Comparison of ENCODE assay signal across 8 mouse cellular contexts in genomic region chr1:180904815-180905080, GRCm38 (mm10). TPM values are rescaled to one million over a fixed set of nuclear protein-coding genes. Genes with fewer than 3 reads are reported as not detected.
A peak's percentile ranks its signal among the peaks of the same experiment; 100 is the strongest.
DNase-seq lines count a peak whose midpoint lies in the region; ATAC-seq and TF ChIP-seq lines count a peak whose summit lies in the region.

No protein-coding gene starts in this region.

- peak overlapping the region; percentile 79 for H3K27ac ChIP-seq in lung, embryonic 14.5 days (ENCODE audit: low read depth)
- H3K27ac ChIP-seq in embryonic fibroblast, embryonic 13.5 days (ENCODE audit: insufficient read depth, low read length) = 0 out of 2 replicates have a peak overlapping the region, but pooled peaks have one; percentile 29
- H3K27ac ChIP-seq in limb, embryonic 12.5 days = peak overlapping the region; percentile 84; the same call in 1 of the 2 replicates
- no peak overlapping the region for H3K27ac ChIP-seq in olfactory bulb, adult 2 months (ENCODE audit: insufficient read depth, low read depth, low read length)

- peak overlapping the region; percentile 87 for H3K4me3 ChIP-seq in lung, embryonic 14.5 days (ENCODE audit: low read depth, low read length)
- H3K4me3 ChIP-seq in embryonic fibroblast, embryonic 13.5 days (ENCODE audit: insufficient read depth, low read length) = peak overlapping the region; percentile 71
- peak overlapping the region; percentile 91 for H3K4me3 ChIP-seq in limb, embryonic 12.5 days (replicated peaks)
- peak overlapping the region; percentile 67 for H3K4me3 ChIP-seq in olfactory bulb, adult 2 months (ENCODE audit: insufficient read depth, low read depth, low read length)

- no peak for TF ChIP-seq POLR2A in embryonic fibroblast, embryonic 13.5 days (IDR thresholded peaks at IDR 0.05; ENCODE audit: low read depth, low read length)
- TF ChIP-seq POLR2A in olfactory bulb, adult 2 months (IDR thresholded peaks at IDR 0.05; ENCODE audit: insufficient read depth, low read depth, low read length) = no peak

- peak overlapping the region; percentile 89 for H3K9ac ChIP-seq in lung, embryonic 14.5 days
- peak overlapping the region; percentile 94 for H3K9ac ChIP-seq in limb, embryonic 12.5 days (replicated peaks)

- no peak for TF ChIP-seq CTCF in lung, embryonic 14.5 days (IDR thresholded peaks at IDR 0.05; ENCODE audit: low read depth)
- TF ChIP-seq CTCF in embryonic fibroblast, embryonic 13.5 days (IDR thresholded peaks at IDR 0.05; ENCODE audit: borderline replicate concordance, insufficient read depth, low read length) = no peak
- TF ChIP-seq CTCF in olfactory bulb, adult 2 months (IDR thresholded peaks at IDR 0.05; ENCODE audit: insufficient read depth, low read depth, low read length) = no peak

- no peaks in the 10 kb centered on the region for H3K9me3 ChIP-seq in lung, embryonic 14.5 days (ENCODE audit: low read depth, low read length)
- H3K9me3 ChIP-seq in limb, embryonic 12.5 days = no peaks in the 10 kb centered on the region

- H3K36me3 ChIP-seq in lung, embryonic 14.5 days (ENCODE audit: insufficient read depth) = peaks cover 34% of the 10 kb centered on the region
- H3K36me3 ChIP-seq in limb, embryonic 12.5 days = peaks cover 42% of the 10 kb centered on the region

- peak overlapping the region; percentile 92 for H3K4me2 ChIP-seq in lung, embryonic 14.5 days
- H3K4me2 ChIP-seq in limb, embryonic 12.5 days = peak overlapping the region; percentile 86

- WGBS in lung, embryonic 14.5 days = 0% methylated on average over 5 of the region's 5 CpGs
- under 1% methylated on average over 5 of the region's 5 CpGs for WGBS in limb, embryonic 12.5 days
- 2% methylated on average over 5 of the region's 5 CpGs for WGBS in olfactory bulb, adult 2 months

- intact Hi-C loops in gastrocnemius, postnatal 36 days (cut with DNase I) = no loop called here

- ATAC-seq in lung, embryonic 14.5 days (ENCODE audit: insufficient read depth) = no peak; the same call in 1 of the 2 replicates
- no peak for ATAC-seq in limb, embryonic 12.5 days (ENCODE audit: insufficient number of reproducible peaks, insufficient read depth, low FRiP score, low TSS enrichment, low read depth)

- no peaks in the 10 kb centered on the region for H3K27me3 ChIP-seq in lung, embryonic 14.5 days (ENCODE audit: insufficient read depth, low read length)
- H3K27me3 ChIP-seq in limb, embryonic 12.5 days = no peaks in the 10 kb centered on the region

- H3K4me1 ChIP-seq in lung, embryonic 14.5 days (ENCODE audit: insufficient read depth) = peaks cover 5% of the 10 kb centered on the region; the same call in 1 of the 2 replicates
- peaks cover 3% of the 10 kb centered on the region; the same call in 1 of the 2 replicates for H3K4me1 ChIP-seq in embryonic fibroblast, embryonic 13.5 days (ENCODE audit: control insufficient read depth, insufficient read depth, low read length)
- peaks cover 15% of the 10 kb centered on the region for H3K4me1 ChIP-seq in limb, embryonic 12.5 days (replicated peaks)
- peaks cover 14% of the 10 kb centered on the region for H3K4me1 ChIP-seq in olfactory bulb, adult 2 months (ENCODE audit: control insufficient read depth, insufficient read depth, low read length)

- no peak for DNase-seq in lung, embryonic 14.5 days
- no peak for DNase-seq in lung, postnatal 4 days
- DNase-seq in gastrocnemius, postnatal 36 days = no peak
- no peak for DNase-seq in spleen, postnatal 4 days (ENCODE audit: low spot score in 2 of 2)
- DNase-seq in cerebellum, postnatal 10 days = no peak

RNA-seq across cellular contexts. Expression of gene Pycr2, which starts 0.7 kb away (rescaled TPM):
- 83.7 and 92.5 TPM in 2 replicates for polyA plus RNA-seq in lung, embryonic 14.5 days (2014; fragmentation: Nextera tagmentation; extraction: Ambion mirVana)
- 21.2 and 26.0 TPM in 2 replicates for polyA plus RNA-seq in embryonic fibroblast, embryonic 13.5 days (2011; ENCODE audit: insufficient read length, low read depth, missing spikeins)
- polyA plus RNA-seq in limb, embryonic 12.5 days (2016; fragmentation: Nextera tagmentation; extraction: Ambion mirVana) = 120 and 125 TPM in 2 replicates
- polyA plus RNA-seq in olfactory bulb, adult 2 months (2012; ENCODE audit: insufficient read depth, insufficient read length, low replicate concordance, missing spikeins) = not detected in 2 replicates
- total RNA-seq in gastrocnemius, postnatal 36 days (2021) = 10 to 100 TPM; 10.9 to 12.7 TPM

RNA-seq across cellular contexts. Expression of gene Lefty2, which starts 11.8 kb away (rescaled TPM):
- polyA plus RNA-seq in lung, embryonic 14.5 days (2014; fragmentation: Nextera tagmentation; extraction: Ambion mirVana) = 0.08 TPM in 1 of 2 replicates, not detected in the other
- not detected in 2 replicates for polyA plus RNA-seq in embryonic fibroblast, embryonic 13.5 days (2011; ENCODE audit: insufficient read length, low read depth, missing spikeins)
- polyA plus RNA-seq in limb, embryonic 12.5 days (2016; fragmentation: Nextera tagmentation; extraction: Ambion mirVana) = 0.18 TPM in 1 of 2 replicates, not detected in the other
- not detected in 2 replicates for polyA plus RNA-seq in olfactory bulb, adult 2 months (2012; ENCODE audit: insufficient read depth, insufficient read length, low replicate concordance, missing spikeins)
- total RNA-seq in gastrocnemius, postnatal 36 days (2021) = not detected

RNA-seq across cellular contexts. Expression of gene Lefty1, which starts 30.1 kb away (rescaled TPM):
- polyA plus RNA-seq in lung, embryonic 14.5 days (2014; fragmentation: Nextera tagmentation; extraction: Ambion mirVana) = 1.1 TPM in 2 replicates
- 2.5 and 2.7 TPM in 2 replicates for polyA plus RNA-seq in embryonic fibroblast, embryonic 13.5 days (2011; ENCODE audit: insufficient read length, low read depth, missing spikeins)
- 0.36 and 0.76 TPM in 2 replicates for polyA plus RNA-seq in limb, embryonic 12.5 days (2016; fragmentation: Nextera tagmentation; extraction: Ambion mirVana)
- not detected in 2 replicates for polyA plus RNA-seq in olfactory bulb, adult 2 months (2012; ENCODE audit: insufficient read depth, insufficient read length, low replicate concordance, missing spikeins)
- under 1 TPM in 1 of 2 experiments, not detected in 1; 0.25 TPM for total RNA-seq in gastrocnemius, postnatal 36 days (2021)

RNA-seq across cellular contexts. Expression of gene Tmem63a, which starts 37.4 kb away (rescaled TPM):
- polyA plus RNA-seq in lung, embryonic 14.5 days (2014; fragmentation: Nextera tagmentation; extraction: Ambion mirVana) = 10.4 and 10.9 TPM in 2 replicates
- 44.4 and 45.2 TPM in 2 replicates for polyA plus RNA-seq in embryonic fibroblast, embryonic 13.5 days (2011; ENCODE audit: insufficient read length, low read depth, missing spikeins)
- 12.1 and 13.4 TPM in 2 replicates for polyA plus RNA-seq in limb, embryonic 12.5 days (2016; fragmentation: Nextera tagmentation; extraction: Ambion mirVana)
- not detected in 2 replicates for polyA plus RNA-seq in olfactory bulb, adult 2 months (2012; ENCODE audit: insufficient read depth, insufficient read length, low replicate concordance, missing spikeins)
- 10 to 100 TPM; 12.4 to 13.3 TPM for total RNA-seq in gastrocnemius, postnatal 36 days (2021)

RNA-seq across cellular contexts. Expression of gene Sde2, which starts 53.8 kb away (rescaled TPM):
- polyA plus RNA-seq in lung, embryonic 14.5 days (2014; fragmentation: Nextera tagmentation; extraction: Ambion mirVana) = 35.2 and 35.9 TPM in 2 replicates
- polyA plus RNA-seq in embryonic fibroblast, embryonic 13.5 days (2011; ENCODE audit: insufficient read length, low read depth, missing spikeins) = 25.9 and 28.0 TPM in 2 replicates
- 47.0 and 47.6 TPM in 2 replicates for polyA plus RNA-seq in limb, embryonic 12.5 days (2016; fragmentation: Nextera tagmentation; extraction: Ambion mirVana)
- not detected in 2 replicates for polyA plus RNA-seq in olfactory bulb, adult 2 months (2012; ENCODE audit: insufficient read depth, insufficient read length, low replicate concordance, missing spikeins)
- total RNA-seq in gastrocnemius, postnatal 36 days (2021) = 1 to 10 TPM; 5.2 to 6.9 TPM
